Mouse (Mus musculus): Measurements from ENCODE around the gene Srp72.

- TF ChIP-seq CTCF (IDR thresholded peaks at IDR 0.05; ENCODE audit: control insufficient read depth, insufficient read depth, insufficient read length) (no peak), MAX (IDR thresholded peaks at IDR 0.05) (peak; percentile 87), MYOG (IDR thresholded peaks at IDR 0.05; ENCODE audit: control insufficient read depth, extremely low read depth, insufficient read length) (no peak), MYOD1 (IDR thresholded peaks at IDR 0.05; ENCODE audit: control insufficient read depth, insufficient read length, low read depth) (no peak), FOSL1 (IDR thresholded peaks at IDR 0.05; ENCODE audit: insufficient read depth, low read length, poor library complexity, severe bottlenecking) (no peak)
Observed at GRCm38 (mm10) chr5:76951106-76952027, 23.1 kb upstream of the Srp72 start, which contains the start of the genes Paics and Ppat.

Measured in C2C12 (cell line).